Mouse (Mus musculus) monocyte, adult 5-6 weeks (primary cell): ENCODE results near the gene Pbrm1. TPM values are rescaled to one million over a fixed set of nuclear protein-coding genes. Genes with fewer than 3 reads are reported as not detected.

ENCODE experiments used
- ATAC-seq: fragments of 153-309, 156-312 bp; replicated peaks from 2 replicates; pipeline ENCODE4 v1.8.0; 2017; ENCODE audit warnings: mild to moderate bottlenecking; ENCODE audit not compliant: low TSS enrichment, insufficient number of reproducible peaks, severe bottlenecking, poor library complexity, low FRiP score
- total RNA-seq: library from RNA; stranded (forward); fragments of 200-1000, 200-491, 200-594 nt; gene quantifications from 3 replicates; pipeline ENCODE4 v1.2.3, GENCODE M21; 2017

The Pbrm1 gene
- total RNA-seq, 1 experiment from 2014 or later: 41.7 TPM

GRCm38 (mm10) chr14:31130236-31131220 lies 111.6 kb downstream of the Pbrm1 start, which contains the start of gene Nt5dc2:
Gene Nt5dc2, plus strand, starts transcription at chr14:31131053.
- ATAC-seq: peak; percentile 43; the same call in 1 of the 2 replicates

DNA sequence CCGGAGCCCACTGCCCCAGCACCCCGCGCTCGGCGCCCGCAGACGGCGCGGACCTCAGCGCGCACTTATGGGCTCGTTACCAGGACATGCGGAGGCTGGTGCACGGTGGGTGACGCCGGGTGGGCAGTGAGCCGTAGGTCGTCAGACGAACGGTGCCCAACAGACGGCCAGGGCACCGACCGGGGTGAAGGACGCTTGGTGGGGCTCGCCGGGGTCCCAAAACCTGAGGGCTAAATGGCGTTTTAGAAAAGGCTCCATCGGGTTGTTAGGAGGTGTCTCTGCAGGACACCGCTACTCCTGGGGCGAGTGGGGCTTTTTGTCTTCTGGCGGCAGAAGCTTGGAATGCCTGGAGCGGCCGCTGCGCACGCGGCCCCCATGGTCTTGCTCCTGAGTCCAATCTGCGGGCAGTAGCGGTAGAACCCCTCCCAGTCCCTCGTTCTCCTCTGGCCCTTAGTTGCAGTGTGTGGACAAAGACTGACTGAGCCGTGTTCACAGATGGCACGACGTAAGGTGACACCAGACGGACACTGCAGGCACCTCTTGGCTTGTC lies 112.4 kb downstream of the Pbrm1 start:
- no peak for ATAC-seq

DNA sequence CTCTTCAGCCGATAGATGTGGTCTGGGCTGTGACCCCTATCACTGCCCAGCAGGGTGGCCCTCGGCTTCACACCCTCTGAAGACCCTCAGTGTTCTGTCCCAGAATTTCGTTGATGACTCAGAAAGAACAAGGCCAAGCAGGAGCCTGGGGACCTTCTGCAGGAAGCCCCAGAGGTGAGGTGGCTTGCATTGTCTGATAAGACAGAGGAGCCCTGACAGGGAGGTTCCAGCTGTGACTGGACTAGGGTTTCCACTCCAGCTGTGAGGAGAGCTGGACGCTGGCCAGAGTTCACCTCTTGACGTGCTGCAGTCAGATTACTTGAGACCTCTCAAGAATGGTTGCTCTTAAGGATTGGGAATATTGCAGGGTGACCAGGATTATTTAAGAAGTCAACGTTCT lies 113.1 kb downstream of the Pbrm1 start:
- no peak for ATAC-seq

DNA sequence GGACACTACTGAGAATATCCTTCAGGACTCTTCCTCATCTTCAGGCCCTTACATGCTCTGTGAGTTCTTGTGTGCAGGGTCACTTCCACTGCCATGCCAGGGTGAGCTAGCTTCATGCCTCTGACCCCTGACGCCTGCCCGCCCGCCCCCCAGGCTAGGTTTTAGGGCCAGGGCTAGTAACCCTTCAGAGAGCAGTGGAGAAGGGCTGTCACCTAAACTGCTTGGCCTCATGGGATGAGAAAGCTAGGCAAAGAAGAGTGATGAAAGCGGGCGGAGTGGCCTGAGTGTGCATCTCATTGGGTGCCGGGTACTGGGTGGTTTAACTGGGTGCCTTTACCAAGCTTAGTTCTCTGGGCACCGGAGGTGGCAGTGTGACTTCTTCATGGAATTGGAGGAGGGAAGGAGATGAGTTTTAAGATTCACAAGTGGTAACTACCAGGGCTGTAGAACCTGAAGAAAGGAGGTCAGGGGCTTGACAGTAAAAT lies 113.6 kb downstream of the Pbrm1 start:
- ATAC-seq: no peak

DNA sequence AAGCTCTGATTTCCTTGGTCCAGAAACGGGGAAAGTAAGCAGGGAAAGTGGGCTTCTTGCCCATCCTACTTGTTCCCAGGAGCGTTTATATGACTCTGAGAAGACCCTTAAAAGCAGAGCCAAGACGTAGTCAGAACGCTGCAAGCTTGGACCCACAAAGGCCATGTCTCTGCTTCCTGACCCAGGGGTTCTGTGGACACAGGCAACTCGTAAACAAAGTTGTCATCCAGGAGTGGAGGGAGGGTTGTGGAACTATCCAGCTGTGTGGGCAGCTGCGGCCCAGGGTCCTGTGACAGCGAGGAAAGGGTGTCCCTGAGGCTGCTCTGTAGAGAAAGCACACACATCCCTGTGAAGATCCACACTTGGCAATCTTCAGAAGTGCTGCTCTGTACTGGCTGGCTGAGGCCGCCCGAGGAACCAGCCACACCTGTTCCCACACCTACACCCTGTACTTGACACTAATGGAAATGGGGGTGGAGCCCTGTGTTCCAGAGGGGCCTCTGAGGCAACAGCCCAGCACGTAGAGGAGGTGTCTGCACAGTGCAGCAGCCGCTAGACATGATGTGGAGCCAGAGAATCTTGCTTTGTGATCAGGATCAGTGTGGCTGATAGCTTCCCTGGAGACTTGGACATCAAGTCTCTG lies 114.2 kb downstream of the Pbrm1 start:
- ATAC-seq: no peak

- ATAC-seq: no peak
These were observed 115.4 kb downstream of the Pbrm1 start for GRCm38 (mm10) chr14:31134015-31135000.

DNA sequence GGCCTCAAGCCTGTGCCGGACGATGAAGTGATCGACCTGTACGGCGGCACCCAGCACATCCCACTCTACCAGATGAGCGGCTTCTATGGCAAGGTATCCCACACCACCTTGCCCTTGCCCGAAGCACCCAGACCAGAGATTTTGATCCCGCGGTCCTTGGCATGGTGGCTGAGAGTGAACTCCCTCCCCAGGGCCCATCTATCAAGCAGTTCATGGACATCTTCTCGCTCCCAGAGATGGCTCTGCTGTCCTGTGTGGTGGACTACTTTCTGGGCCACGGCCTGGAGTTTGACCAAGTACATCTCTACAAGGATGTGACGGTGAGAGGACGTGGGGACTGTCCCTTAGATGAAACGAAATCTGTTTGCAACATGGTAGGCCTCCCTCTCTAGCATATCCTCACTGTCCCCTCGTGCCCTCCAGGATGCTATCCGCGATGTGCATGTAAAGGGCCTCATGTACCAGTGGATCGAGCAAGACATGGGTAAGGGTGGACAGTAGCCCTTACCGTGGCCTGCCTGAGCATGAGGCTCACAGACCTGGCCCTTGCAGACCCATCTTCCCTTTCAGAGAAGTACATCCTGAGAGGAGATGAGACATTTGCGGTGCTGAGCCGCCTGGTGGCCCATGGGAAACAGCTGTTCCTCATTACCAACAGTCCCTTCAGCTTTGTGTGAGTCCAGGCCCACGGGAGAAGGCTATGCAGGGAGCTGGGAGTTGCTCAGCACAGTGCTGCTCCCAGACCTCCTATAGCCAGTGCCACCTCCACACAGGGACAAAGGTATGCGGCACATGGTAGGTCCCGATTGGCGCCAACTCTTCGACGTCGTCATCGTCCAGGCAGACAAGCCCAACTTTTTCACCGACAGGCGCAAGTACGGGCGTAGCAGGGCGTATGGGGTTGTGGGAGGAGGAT lies 116.8 kb downstream of the Pbrm1 start:
- ATAC-seq: no peak

DNA sequence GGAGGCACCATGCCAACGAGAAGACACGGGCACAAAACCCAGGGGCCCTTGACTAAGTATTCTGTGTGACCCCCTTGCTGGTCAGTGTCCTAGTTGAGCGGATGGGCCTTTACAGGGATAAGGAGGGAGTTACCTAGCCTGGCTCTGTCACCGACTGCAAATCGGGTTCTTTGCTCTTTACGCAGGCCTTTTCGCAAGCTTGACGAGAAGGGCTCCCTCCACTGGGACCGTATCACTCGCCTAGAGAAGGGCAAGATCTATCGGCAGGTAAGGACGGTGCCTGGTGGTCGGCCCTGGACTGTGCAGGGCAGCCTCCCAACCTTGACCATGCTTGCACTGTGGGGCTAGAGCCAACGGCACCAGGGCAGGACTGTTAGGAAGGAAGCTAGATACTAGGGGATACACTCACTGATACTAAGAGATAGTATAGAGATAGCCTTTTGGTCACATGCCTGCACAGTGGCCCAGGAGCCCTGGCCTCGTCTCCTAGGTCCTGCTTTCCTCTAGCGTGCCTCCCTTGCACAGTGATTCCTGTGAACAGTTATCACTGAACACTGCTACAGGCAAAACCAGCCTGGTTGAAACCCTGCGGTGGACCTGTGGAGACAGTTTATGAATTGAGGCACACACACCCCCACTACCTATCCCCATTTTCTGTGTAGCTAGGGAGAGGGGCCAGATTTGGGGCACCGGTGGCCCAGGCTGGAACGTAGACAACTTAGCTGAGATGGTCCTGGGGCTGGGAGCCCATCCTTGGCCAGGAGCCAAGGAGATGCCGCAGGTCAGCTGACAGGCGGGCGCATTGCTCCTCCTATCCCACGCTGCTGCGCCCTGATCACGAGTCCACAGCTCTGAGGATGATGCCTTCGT lies 117.7 kb downstream of the Pbrm1 start:
- ATAC-seq: no peak

DNA sequence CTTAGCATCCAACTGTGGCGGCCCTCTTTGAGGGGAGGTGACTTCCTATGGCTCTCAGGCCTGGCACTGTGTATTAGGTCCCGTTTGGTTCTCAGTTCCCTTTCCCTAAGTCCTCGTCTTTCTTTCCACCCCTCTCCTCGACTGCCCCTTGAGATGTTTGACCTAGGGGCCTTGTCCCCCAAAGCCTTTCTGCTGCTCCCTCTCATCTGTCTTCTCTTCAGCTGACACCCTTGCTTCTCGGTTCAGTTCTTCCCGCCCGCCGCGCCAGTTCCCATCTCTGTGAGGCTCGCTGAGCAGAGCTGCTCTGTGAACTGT lies 118.3 kb downstream of the Pbrm1 start:
- no peak for ATAC-seq

- ATAC-seq: no peak
These were observed 118.9 kb downstream of the Pbrm1 start for GRCm38 (mm10) chr14:31137791-31138190.

DNA sequence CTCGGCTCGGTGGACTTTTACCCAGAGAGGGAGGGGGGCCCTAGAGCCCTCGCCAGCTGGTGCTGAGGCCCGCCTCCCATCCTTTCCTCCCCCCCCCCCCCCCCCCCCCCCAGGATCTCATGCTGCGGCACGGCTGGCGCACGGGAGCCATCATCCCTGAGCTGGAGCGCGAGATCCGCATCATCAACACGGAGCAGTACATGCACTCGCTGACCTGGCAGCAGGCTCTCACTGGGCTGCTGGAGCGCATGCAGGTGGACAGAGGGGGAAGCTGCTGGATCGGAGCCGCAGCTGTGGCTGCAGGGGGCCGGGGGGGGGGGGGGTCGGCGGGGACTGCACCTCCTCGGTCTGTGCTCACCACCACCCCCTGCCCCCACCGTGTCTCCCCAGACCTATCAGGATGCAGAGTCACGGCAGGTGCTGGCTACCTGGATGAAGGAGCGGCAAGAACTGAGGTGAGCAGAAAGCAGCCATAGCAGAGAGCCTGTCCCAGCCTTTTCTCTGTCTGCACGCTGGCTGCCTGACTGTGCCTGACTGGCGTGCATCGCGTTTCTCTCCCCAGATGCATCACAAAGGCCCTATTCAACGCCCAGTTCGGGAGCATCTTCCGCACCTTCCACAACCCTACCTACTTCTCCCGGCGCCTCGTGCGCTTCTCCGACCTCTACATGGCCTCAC lies 119.4 kb downstream of the Pbrm1 start:
- ATAC-seq: no peak

DNA sequence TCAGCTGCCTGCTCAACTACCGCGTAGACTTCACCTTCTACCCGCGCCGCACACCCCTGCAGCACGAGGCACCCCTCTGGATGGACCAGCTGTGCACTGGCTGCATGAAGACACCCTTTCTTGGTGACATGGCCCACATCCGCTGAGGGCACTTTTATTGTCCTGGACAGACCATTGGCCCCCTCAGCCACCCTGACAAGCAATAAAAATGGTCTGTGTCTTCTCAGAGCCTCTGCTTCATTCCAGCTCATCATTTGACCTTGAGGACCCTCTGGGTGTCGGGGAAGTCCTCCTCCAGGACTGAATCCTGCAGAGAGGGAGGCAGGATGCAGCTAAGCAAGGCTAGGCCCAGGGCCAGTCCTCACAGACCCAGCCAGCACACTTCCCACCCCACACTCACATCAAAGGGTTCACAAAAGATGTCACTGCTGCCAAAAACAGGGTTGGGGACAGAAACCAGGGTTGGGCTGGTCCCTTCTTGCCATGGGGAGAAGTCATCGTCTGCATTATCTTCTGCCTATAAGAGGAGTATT lies 120.0 kb downstream of the Pbrm1 start:
- ATAC-seq: no peak

GRCm38 (mm10) chr14:31139666-31140065 lies 120.7 kb downstream of the Pbrm1 start:
- ATAC-seq: no peak

DNA sequence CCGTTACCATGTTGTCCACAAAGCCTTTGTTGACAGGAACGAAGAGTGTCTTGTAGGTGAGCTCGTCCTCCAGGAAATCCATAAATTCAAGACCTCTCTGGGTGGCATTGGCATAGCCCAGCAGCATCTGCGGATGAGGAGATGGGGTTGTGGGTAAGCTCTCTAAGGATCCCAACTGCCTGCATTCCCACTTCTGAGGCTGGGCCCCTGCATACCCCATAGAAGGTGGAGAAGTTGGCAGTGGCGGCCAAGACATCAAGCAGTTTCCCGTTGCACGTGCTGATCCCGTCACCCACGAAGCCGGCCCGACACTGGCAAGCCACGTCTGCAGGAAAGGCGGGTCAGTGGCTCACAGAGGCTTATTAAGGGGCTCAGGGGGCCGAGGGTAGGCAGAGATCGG lies 121.2 kb downstream of the Pbrm1 start:
- no peak for ATAC-seq

- ATAC-seq: no peak
These were observed 122.1 kb downstream of the Pbrm1 start for GRCm38 (mm10) chr14:31141011-31141410.

GRCm38 (mm10) chr14:31145694-31146093 lies 126.8 kb downstream of the Pbrm1 start:
- ATAC-seq: no peak
